Mouse (Mus musculus): Measurements from ENCODE around the gene Gramd1b. TPM values are rescaled to one million over a fixed set of nuclear protein-coding genes. Genes with fewer than 3 reads are reported as not detected.

The Gramd1b gene
- total RNA-seq, 2 experiments from 2014 or later = 161 to 183 TPM

DNA sequence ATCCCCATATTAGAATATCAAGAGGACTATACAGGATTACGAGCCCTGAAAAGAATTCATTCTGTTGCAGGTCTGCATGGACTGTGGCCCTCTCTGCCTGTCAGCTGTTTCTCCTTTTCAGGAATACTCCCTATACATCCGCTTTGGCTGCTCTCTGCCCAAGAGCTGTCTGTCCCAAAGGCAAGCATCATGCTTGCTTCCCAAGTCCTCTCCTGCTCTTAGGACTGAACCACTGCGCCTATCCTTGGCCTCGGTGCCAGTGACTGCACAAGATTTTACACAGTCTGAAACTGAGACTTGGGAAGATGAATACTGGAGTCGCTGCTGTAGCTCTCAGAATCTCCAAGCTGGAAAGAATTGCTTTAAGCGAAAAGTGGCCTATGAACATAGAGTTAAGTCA, 68.8 kb downstream of the Gramd1b start:
- DNase-seq (ENCODE audit: low spot score in 2 of 2) = no peak
- intact Hi-C loops (cut with DNase I) = no loop called here

DNA sequence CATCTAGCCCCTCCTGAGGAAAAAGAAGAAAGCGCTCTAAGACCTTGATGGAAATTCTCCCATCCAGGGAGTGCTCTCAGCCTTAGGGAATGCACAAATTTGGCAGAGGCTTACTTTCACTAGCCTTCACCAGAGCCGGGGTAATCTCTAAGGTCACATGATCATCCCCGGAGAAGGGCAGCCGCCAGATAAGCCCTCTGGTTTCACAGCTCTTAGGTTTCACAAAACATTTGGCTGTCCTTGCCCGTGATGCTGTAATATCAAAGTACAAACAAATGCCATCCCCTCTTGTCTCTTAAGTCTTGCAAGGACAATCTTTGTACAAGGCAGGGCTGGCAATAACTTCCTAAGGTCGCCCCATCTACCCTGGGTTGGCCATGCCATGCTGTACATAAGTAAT, 70.4 kb downstream of the Gramd1b start:
- DNase-seq (ENCODE audit: low spot score in 2 of 2) = no peak
- intact Hi-C loops (cut with DNase I) = no loop called here

DNA sequence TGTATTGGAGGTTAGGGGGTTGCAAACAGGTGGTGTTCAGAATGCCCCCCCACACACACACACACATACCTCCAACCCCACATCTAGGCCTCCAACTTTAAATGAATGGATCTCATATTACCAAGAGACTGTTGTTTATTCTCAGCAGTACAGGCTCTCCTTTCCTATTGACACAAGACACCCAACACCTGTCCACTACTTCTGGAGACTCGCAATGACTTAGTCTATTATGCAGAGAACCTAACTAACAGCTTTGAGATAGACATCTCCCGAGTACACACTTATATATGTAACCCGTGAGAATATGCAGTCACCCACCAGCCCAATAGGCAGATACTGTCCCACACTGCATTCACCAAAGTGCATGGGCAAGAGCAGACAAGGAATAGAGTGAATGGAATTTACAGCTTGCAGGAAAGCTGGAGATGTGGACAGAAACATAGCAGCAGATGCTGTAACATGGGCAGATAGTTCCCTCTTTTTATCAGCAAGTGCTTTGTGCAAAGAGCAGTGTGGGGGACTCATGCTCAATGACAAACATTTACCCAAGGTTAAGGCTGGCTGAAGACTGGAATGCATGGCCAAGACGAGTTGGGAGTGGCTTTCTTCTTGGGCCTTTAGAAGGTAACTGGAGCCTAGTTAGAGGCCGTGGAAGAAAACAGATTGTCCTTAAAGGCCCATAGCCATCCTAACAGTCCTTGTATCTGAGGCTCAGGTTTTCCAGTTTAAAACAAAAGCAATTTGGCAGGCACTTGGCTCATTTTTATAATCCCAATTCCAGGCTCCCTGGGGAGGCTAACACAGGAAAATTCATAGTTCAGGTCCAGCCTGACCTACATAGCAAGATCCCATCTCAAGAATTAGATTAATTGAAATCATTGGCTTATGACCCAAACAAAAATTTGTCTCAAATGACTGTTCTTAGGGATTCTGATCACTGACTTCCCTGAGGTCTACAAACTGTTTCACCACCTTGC, 71.6 kb downstream of the Gramd1b start:
- intact Hi-C loops (cut with DNase I) = no loop called here
- DNase-seq (ENCODE audit: low spot score in 2 of 2) = no peak

DNA sequence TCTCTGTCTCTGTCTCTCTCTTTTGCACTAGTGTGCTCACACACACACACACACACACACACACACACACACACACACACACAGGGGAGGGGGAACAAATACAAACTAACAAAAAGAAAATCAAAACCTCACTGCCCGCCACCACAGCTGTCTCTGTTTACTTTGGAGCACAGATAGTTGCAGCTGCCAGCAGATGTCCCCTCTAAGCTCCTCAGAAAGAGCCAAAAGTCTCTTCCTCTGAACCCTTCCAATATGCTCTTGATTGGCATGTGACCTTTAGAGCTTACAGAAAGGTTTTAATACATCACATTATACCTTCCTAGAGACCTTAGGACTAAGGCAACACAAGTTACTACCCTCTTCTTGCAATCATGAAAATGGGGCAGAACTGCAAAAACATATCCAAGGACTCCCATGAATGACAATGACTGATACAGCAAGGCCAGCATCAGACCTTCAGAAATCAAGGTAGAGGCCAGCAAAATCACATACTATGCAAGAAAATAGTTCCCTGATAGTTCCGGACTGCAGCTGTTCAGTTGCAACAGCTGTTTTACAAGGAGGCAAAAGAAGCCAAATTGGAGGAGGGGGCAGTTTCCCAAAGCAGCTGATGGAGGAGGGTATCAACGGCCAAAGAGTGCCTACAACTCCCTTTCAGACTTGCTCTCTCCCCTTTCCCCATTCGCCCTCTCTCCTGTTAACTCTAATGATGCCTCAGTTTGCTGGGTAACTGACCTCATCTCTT, 72.5 kb downstream of the Gramd1b start:
- DNase-seq (ENCODE audit: low spot score in 2 of 2) = no peak
- intact Hi-C loops (cut with DNase I) = no loop called here

DNA sequence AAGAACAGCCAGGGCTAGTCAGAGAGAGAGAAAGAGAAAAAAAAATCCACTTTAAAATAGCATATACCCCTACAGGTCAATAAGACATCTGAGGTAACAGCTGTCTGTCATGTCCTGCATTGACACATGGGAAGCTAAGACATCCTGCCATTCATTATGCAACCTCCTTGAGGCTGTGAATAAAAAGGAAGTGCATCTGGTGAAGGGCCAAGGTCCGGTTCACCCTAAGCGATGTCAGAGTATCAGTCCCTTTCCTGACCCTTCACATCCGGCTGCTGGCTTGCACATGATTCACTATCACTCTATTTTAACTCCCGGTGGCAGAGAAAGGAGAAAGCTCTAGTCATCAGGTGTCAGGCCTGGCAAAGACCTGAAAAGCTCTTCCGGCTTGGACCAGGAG, 73.7 kb downstream of the Gramd1b start:
- intact Hi-C loops (cut with DNase I) = no loop called here
- no peak for DNase-seq (ENCODE audit: low spot score in 2 of 2)

DNA sequence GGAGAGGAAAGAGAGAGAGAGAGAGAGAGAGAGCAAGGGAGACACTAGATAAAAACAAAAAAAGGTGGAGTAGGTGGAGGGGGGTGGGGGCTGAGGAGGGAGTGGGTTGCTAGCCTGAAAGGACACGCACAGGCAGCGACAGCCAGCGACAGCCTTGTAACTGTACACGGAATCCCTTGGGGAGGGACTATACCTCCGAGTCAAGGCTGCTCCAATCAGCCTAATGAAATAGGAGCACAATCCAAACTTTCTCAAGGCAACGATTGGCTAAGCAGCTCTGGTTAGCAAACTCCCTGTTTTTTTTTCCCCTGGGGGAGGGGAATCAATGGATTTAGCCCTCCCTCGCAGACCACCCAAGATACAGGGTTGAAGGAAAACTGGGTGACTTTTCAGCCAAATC, 75.0 kb downstream of the Gramd1b start:
- peak; percentile 39 to 53 for DNase-seq (ENCODE audit: low spot score in 2 of 2)
- intact Hi-C loops (cut with DNase I) = no loop called here

DNA sequence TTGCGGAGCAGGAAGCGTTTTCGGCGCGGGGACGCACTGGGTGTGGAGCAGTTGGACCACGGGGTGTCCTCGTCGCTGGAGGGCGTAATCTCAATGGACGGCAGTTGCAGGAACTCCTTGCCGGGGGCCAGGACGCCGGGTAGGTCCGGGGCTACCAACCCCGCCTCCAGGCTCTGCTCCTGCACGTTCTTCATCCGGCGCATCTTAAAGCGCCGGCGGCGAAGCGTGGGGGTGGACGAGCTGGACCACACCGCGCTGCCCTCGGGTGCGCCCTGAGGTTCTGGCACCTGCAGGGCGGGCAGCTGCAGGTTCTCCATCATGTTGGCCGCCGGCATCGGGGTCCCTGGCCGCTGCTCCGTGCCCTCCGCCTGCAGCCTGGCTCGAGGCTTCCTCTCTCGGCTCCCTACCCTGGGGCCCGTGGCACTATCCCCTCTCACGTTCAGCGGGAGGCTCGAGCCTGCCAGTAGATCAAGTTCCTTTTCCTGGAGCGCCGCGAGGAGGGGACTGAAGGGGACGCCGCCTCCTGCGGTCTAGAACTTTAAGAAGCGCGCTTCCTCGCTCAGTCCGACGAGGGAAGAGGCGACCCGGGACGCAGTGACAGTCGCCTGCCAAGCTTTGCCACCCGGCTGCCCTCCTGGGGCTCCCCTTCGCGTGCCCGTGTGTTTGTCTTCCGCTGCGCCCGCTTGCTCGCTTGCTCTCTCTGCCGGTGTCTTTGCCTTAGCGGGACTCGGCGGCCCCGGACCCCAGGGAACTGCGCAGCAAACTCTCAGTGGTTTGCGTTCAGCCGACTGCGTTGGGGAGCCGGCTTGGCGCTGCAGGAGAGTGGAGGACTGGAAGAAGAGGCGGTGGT, 75.6 kb downstream of the Gramd1b start:
- DNase-seq (ENCODE audit: low spot score in 2 of 2) = peak; percentile 34 to 52
- intact Hi-C loops (cut with DNase I) = loop anchor here (1.0 kb wide), 1 partner anchor 128 kb away; no protein-coding TSS in a partner anchor

DNA sequence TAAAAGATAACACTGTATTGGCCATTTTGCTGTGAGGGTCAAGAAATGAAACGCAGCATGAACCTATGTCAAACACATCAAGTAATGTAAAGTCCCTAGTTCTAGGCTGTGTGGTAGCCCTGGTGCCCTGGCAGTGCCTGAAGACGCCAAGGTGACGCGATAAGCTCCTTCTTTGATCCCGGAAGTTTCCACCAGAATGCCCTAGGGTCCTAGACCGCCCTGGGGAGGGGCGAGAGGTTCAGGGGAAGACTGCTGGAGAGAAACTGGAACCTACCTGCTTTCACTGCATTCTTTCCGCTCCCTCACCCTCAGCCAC, 76.2 kb downstream of the Gramd1b start:
- no peak for DNase-seq (ENCODE audit: low spot score in 2 of 2)
- intact Hi-C loops (cut with DNase I) = loop anchor here (1.0 kb wide), 1 partner anchor 128 kb away; no protein-coding TSS in a partner anchor

DNA sequence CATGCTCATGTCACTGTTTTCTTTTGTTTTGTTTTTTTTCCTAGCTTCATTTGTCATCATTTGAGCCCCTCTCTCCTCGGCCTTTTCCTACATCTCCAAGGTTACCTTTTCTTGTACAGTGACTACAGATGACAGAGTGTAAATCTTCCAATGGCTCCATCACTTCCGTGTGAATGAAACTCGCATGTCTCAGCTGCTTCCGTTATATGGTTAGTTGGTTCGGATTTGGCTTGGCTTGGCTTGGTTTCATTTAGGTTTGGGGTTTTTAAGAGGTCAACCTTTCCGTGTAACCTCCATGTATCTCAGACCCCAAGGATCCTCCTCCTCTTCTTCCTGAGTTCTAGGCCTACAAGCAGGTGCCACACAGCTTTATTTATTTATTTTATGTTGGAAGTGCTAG, 77.3 kb downstream of the Gramd1b start:
- intact Hi-C loops (cut with DNase I) = loop anchor here (5.0 kb wide), 2 partner anchors 37 to 53 kb away; no protein-coding TSS in a partner anchor
- DNase-seq (ENCODE audit: low spot score in 2 of 2) = no peak

DNA sequence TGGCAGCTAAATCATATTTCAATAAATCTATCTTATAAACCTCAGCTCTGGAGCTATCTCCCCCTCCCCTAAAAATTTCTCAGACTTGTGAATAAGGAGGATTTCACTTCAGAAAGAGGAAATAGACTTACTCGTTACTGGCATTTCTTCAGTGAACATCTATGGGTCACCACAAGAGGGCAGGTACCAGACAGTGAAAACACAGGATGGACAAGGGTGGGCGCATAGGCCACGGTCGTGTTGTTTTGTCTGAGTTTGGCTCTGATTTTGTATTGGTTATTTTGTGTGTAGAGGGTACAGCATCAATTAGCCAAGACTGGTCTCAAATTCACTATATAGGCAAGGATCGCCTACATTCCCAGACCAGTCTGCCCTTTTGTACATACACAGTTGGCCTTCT, 79.0 kb downstream of the Gramd1b start:
- no peak for DNase-seq (ENCODE audit: low spot score in 2 of 2)
- intact Hi-C loops (cut with DNase I) = loop anchor here (5.0 kb wide), 2 partner anchors 35 to 55 kb away; no protein-coding TSS in a partner anchor

DNA sequence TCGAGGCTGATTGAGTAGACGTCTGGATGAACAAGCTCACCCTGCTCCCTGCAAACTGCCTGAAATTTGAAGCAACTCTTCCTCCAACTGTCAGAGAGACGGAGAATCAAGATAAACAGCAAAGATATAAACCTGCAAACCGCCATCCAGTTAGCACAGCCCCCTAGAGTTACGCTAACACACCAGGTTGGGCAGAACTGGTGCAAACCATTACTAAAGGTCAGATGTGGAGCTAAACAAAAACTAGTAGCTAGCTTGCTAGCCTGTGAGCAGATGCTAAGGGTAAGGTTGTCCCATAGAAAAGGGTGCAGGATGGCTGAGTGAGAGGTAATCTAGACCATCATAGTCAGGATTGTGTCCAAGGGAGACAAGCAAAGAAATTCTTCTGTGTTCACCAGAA, 80.4 kb downstream of the Gramd1b start:
- no peak for DNase-seq (ENCODE audit: low spot score in 2 of 2)
- intact Hi-C loops (cut with DNase I) = loop anchor here (1.0 to 5.0 kb wide), 3 partner anchors 33 to 105 kb away; no protein-coding TSS in a partner anchor

DNA sequence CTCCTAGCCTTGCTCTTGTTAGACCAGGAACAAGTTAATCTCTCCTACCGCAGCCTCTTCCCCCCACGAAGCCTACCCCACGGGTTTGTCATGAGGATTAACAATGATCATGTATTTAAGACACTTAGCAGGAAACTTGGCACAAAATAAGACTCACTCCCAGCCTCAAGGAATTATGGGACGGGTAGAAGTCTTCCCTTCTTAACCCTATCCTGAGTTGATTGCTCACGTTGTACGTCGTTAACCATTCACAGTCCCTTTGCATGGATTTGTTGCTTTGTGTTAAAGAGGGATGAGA, 80.8 kb downstream of the Gramd1b start:
- intact Hi-C loops (cut with DNase I) = loop anchor here (1.0 to 5.0 kb wide), 3 partner anchors 33 to 105 kb away; no protein-coding TSS in a partner anchor
- DNase-seq (ENCODE audit: low spot score in 2 of 2) = no peak

DNA sequence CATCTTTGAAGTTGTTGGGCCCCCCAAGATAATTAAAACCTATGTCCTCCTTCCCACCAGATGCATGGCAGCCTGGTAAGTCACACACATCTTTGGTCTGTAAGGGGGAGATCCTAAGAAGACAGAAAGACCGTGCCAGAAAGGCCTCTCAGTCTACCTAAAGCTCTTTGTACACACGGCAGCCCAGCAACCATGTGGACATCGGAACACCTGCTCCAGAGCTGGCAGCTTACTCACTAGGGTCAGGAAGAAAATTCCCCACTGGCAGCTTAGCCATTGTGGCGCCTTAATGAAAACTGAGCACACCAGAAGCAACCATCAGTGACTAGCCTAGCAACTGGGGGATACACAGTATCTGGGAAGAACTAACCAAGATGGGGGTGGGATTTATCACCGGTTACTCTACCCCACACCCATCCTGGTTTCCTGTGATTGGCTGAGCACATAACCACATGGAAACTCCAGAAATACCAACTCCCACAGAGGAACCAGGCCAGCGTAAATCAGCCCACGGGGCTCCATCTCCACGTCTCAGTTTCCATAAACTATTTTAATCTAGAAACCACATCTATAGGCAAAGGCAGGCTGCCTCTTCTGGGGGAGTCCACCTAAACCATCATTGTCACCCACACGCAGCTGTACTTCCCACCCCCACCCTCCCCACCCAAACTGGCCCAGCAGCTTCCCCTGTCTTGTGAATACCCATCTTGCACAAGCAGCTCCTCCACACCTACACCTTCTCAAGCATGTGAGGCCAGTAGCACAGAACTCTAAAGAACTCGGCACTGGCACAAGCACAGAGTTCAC, 81.4 kb downstream of the Gramd1b start:
- intact Hi-C loops (cut with DNase I) = loop anchor here (1.0 to 5.0 kb wide), 3 partner anchors 33 to 105 kb away; no protein-coding TSS in a partner anchor
- peak; percentile 29 to 90 for DNase-seq (ENCODE audit: low spot score in 2 of 2)

DNA sequence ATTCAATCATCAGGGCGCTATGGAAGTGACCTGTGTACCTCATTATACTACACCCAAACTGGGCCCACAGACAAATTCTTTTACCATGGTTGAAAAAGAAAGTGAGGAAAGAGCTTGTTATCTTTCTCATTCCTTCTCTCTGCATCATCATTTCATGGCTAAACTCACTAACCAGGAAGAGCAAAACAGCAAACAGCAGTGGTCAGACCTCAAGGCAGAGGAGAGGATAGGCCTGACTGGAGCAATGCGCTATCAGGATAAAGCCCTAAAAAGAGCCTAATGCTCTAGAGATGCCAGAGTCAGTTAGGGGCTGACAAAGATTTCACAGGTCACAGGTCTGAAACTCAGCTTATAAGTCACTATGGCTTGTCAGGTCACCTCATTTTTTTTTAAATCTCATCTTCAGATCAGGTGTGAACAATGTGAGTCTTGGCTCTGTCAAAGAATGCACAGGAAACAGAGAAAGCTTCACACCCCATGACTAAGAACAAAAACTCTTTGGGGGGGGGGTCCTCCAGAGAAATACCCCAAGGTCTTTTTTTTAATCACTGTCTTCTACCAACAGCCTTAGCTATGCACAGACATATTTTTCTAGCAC, 82.4 kb downstream of the Gramd1b start:
- DNase-seq (ENCODE audit: low spot score in 2 of 2) = no peak
- intact Hi-C loops (cut with DNase I) = no loop called here

DNA sequence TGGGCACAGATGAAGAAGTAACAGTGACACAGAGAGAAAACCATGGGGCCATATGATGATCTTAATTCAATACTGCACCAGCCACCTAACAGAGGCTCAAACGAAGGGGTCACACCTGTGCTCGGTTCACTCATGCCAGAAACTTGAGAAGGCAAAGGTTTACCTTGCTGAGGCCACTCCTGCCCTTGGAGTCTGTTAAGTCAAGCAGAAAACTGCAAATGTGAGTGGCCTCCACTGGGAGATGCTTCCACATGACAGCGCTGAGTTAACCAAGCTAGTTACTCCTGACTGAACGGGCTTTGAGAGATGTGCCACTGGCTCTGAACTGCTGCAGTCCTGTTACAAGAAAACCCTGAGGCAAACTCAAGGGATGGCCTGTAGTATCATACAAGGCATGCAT, 83.9 kb downstream of the Gramd1b start:
- intact Hi-C loops (cut with DNase I) = no loop called here
- DNase-seq (ENCODE audit: low spot score in 2 of 2) = no peak

DNA sequence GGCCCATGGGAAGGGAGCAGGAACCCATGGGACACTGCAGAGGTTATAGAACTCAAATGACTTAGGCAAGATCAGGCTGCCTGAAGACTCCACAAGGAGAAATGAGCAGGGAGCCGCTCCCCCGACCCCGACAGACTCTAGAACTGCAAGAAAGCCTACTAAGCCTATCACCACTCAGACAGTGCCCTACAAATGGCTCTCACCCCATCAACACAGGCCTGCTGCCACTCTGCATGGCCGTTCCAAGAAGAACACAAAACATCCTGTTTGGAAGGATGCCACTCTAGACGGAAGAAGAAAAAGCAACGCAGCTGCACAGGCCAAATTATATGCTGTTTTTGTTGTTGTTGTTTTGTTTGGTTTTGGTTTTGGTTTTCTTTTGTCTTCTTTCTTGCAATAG, 86.2 kb downstream of the Gramd1b start:
- intact Hi-C loops (cut with DNase I) = no loop called here
- DNase-seq (ENCODE audit: low spot score in 2 of 2) = no peak

DNA sequence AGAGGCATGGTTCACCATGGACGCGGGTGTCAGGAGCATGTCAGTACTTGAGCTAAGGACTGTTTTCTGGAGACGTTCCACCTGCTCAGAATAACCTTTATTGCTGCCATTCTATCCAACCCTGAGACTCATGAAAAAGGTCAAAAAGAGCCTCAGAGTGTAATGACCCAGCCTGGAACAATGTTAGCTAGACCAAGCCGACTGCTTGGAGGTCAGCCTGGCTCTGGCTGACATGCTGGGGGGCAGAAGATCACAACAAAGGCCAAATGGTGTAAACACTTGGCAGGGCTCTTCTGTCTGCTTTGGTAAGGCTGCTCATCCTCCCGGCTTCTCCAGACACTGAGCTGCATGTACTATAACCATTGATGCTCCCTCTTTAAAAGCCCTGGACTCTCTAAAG, 88.4 kb downstream of the Gramd1b start:
- intact Hi-C loops (cut with DNase I) = no loop called here
- no peak for DNase-seq (ENCODE audit: low spot score in 2 of 2)

DNA sequence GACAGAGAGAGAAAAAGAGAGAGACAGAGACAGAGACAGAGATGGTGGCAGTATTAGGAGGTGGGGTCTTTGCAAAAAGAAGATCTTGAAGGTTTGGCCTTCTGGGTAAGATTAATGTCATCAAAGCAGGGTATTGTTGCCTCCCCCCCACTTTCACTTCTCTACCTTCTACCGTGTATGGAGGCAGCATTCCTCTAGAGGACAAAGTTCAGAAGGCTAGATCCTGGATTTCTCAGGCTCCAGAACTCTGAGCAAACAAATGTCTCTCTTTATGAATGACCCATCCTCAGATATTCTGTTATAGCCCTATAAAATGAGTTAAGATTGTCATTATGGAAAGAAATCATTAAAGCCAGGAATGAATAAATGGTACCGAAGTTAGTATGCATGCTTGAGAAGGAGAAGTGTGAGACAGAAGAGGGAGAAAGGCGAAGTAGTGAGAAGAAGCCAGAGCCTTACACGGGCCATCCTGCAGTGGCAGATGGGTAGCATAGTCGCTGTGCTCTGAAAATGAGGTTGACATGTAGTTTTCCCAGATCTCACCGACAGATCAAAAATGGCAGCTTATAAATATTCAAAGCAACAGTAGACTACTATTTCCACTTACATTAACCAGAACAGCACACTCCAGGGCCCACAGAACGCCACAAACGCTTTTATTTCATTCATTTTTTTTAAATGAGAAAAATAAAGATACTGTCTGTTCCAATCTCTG, 91.1 kb downstream of the Gramd1b start:
- no peak for DNase-seq (ENCODE audit: low spot score in 2 of 2)
- intact Hi-C loops (cut with DNase I) = no loop called here

All from left cerebral cortex, postnatal 25 days (tissue).